Mouse (Mus musculus): ENCODE data around the gene Bcat2. TPM values are rescaled to one million over a fixed set of nuclear protein-coding genes. Genes with fewer than 3 reads are reported as not detected.

The Bcat2 gene
- polyA plus RNA-seq, 1 experiment from 2014 or later, result 102 TPM

GRCm38 (mm10) chr7:45568601-45569473, 1.1 kb upstream of the Bcat2 start:
- H3K9me3 ChIP-seq (replicated peaks; ENCODE audit: control insufficient read depth, low read length), result no peaks in the 10 kb centered on the region
- peak overlapping the region; percentile 69 for H3K4me2 ChIP-seq (ENCODE audit: low read depth, low read length)
- no peaks in the 10 kb centered on the region for H3K27me3 ChIP-seq (ENCODE audit: control insufficient read depth, insufficient read depth, low read length)
- no peak for ATAC-seq (replicated peaks; ENCODE audit: extremely low read depth, insufficient read depth, low FRiP score)
- peak overlapping the region; percentile 52; the same call in 1 of the 2 replicates for H3K4me3 ChIP-seq (ENCODE audit: low read length)
- 70% methylated on average over 10 of the region's 10 CpGs for WGBS
- H3K27ac ChIP-seq (ENCODE audit: low read length), result peak overlapping the region; percentile 67
- H3K36me3 ChIP-seq (ENCODE audit: control insufficient read depth, insufficient read depth), result no peaks in the 10 kb centered on the region
- H3K9ac ChIP-seq (ENCODE audit: low read length), result peak overlapping the region; percentile 42; the same call in 1 of the 2 replicates
- peaks cover 28% of the 10 kb centered on the region for H3K4me1 ChIP-seq (ENCODE audit: control insufficient read depth, insufficient read depth, low read length)

- Histone ChIP-seq H3K9me3 (replicated peaks; ENCODE audit: control insufficient read depth, low read length) (no peaks in the 10 kb centered on the region), H3K27me3 (ENCODE audit: control insufficient read depth, insufficient read depth, low read length) (no peaks in the 10 kb centered on the region), H3K4me1 (ENCODE audit: control insufficient read depth, insufficient read depth, low read length) (peaks cover 37% of the 10 kb centered on the region), H3K36me3 (ENCODE audit: control insufficient read depth, insufficient read depth) (peaks cover 11% of the 10 kb centered on the region; the same call in 1 of the 2 replicates), H3K4me2 (ENCODE audit: low read depth, low read length) (no peak overlapping the region), H3K27ac (ENCODE audit: low read length) (no peak overlapping the region), H3K4me3 (ENCODE audit: low read length) (no peak overlapping the region), H3K9ac (ENCODE audit: low read length) (no peak overlapping the region)
- 47% methylated on average over 1 of the region's 1 CpGs for WGBS
- ATAC-seq (replicated peaks; ENCODE audit: extremely low read depth, insufficient read depth, low FRiP score), result no peak
These were observed 2.0 kb downstream of the Bcat2 start for GRCm38 (mm10) chr7:45571966-45572365.

GRCm38 (mm10) chr7:45573954-45574353, 4.0 kb downstream of the Bcat2 start:
- Histone ChIP-seq H3K27ac (ENCODE audit: low read length) (no peak overlapping the region), H3K27me3 (ENCODE audit: control insufficient read depth, insufficient read depth, low read length) (no peaks in the 10 kb centered on the region), H3K36me3 (ENCODE audit: control insufficient read depth, insufficient read depth) (peaks cover 14% of the 10 kb centered on the region; the same call in 1 of the 2 replicates), H3K4me3 (ENCODE audit: low read length) (no peak overlapping the region), H3K4me2 (ENCODE audit: low read depth, low read length) (no peak overlapping the region), H3K4me1 (ENCODE audit: control insufficient read depth, insufficient read depth, low read length) (peaks cover 29% of the 10 kb centered on the region), H3K9ac (ENCODE audit: low read length) (no peak overlapping the region), H3K9me3 (replicated peaks; ENCODE audit: control insufficient read depth, low read length) (no peaks in the 10 kb centered on the region)
- WGBS, result 65% methylated on average over 8 of the region's 8 CpGs
- no peak for ATAC-seq (replicated peaks; ENCODE audit: extremely low read depth, insufficient read depth, low FRiP score)

- H3K27ac ChIP-seq (ENCODE audit: low read length), result 0 out of 2 replicates have a peak overlapping the region, but pooled peaks have one; percentile 3
- no peak overlapping the region for H3K4me3 ChIP-seq (ENCODE audit: low read length)
- H3K4me1 ChIP-seq (ENCODE audit: control insufficient read depth, insufficient read depth, low read length), result peaks cover 29% of the 10 kb centered on the region
- no peaks in the 10 kb centered on the region for H3K9me3 ChIP-seq (replicated peaks; ENCODE audit: control insufficient read depth, low read length)
- H3K9ac ChIP-seq (ENCODE audit: low read length), result no peak overlapping the region
- H3K36me3 ChIP-seq (ENCODE audit: control insufficient read depth, insufficient read depth), result peaks cover 14% of the 10 kb centered on the region; the same call in 1 of the 2 replicates
- no peaks in the 10 kb centered on the region for H3K27me3 ChIP-seq (ENCODE audit: control insufficient read depth, insufficient read depth, low read length)
- no peak for ATAC-seq (replicated peaks; ENCODE audit: extremely low read depth, insufficient read depth, low FRiP score)
- H3K4me2 ChIP-seq (ENCODE audit: low read depth, low read length), result no peak overlapping the region
- 72% methylated on average over 15 of the region's 15 CpGs for WGBS
These were observed 4.8 kb downstream of the Bcat2 start for GRCm38 (mm10) chr7:45574472-45575379.

- H3K9me3 ChIP-seq (replicated peaks; ENCODE audit: control insufficient read depth, low read length), result no peaks in the 10 kb centered on the region
- no peak for ATAC-seq (replicated peaks; ENCODE audit: extremely low read depth, insufficient read depth, low FRiP score)
- no peak overlapping the region for H3K27ac ChIP-seq (ENCODE audit: low read length)
- no peak overlapping the region for H3K4me3 ChIP-seq (ENCODE audit: low read length)
- H3K36me3 ChIP-seq (ENCODE audit: control insufficient read depth, insufficient read depth), result peaks cover 17% of the 10 kb centered on the region
- H3K4me2 ChIP-seq (ENCODE audit: low read depth, low read length), result no peak overlapping the region
- 97% methylated on average over 6 of the region's 6 CpGs for WGBS
- H3K27me3 ChIP-seq (ENCODE audit: control insufficient read depth, insufficient read depth, low read length), result no peaks in the 10 kb centered on the region
- H3K9ac ChIP-seq (ENCODE audit: low read length), result no peak overlapping the region
- 0 out of 2 replicates have a peak, but pooled peaks cover 2% of the 10 kb centered on the region for H3K4me1 ChIP-seq (ENCODE audit: control insufficient read depth, insufficient read depth, low read length)
These were observed 16.0 kb downstream of the Bcat2 start for GRCm38 (mm10) chr7:45585923-45586322.

- Histone ChIP-seq H3K9ac (ENCODE audit: low read length) (no peak overlapping the region), H3K4me1 (ENCODE audit: control insufficient read depth, insufficient read depth, low read length) (peaks cover 2% of the 10 kb centered on the region; the same call in 1 of the 2 replicates), H3K4me3 (ENCODE audit: low read length) (no peak overlapping the region), H3K4me2 (ENCODE audit: low read depth, low read length) (no peak overlapping the region), H3K27me3 (ENCODE audit: control insufficient read depth, insufficient read depth, low read length) (no peaks in the 10 kb centered on the region), H3K36me3 (ENCODE audit: control insufficient read depth, insufficient read depth) (peaks cover 15% of the 10 kb centered on the region), H3K27ac (ENCODE audit: low read length) (no peak overlapping the region), H3K9me3 (replicated peaks; ENCODE audit: control insufficient read depth, low read length) (no peaks in the 10 kb centered on the region)
- 93% methylated on average over 23 of the region's 23 CpGs for WGBS
- ATAC-seq (replicated peaks; ENCODE audit: extremely low read depth, insufficient read depth, low FRiP score), result no peak
These were observed 18.0 kb downstream of the Bcat2 start for GRCm38 (mm10) chr7:45587631-45588592.

GRCm38 (mm10) chr7:45589173-45589572, 19.2 kb downstream of the Bcat2 start:
- Histone ChIP-seq H3K27me3 (ENCODE audit: control insufficient read depth, insufficient read depth, low read length) (no peaks in the 10 kb centered on the region), H3K9me3 (replicated peaks; ENCODE audit: control insufficient read depth, low read length) (no peaks in the 10 kb centered on the region), H3K4me3 (ENCODE audit: low read length) (peak overlapping the region; percentile 49), H3K9ac (ENCODE audit: low read length) (no peak overlapping the region; the same call in 1 of the 2 replicates), H3K36me3 (ENCODE audit: control insufficient read depth, insufficient read depth) (peaks cover 15% of the 10 kb centered on the region), H3K4me1 (ENCODE audit: control insufficient read depth, insufficient read depth, low read length) (peaks cover 2% of the 10 kb centered on the region; the same call in 1 of the 2 replicates), H3K27ac (ENCODE audit: low read length) (no peak overlapping the region), H3K4me2 (ENCODE audit: low read depth, low read length) (peak overlapping the region; percentile 56)
- 5% methylated on average over 19 of the region's 19 CpGs for WGBS
- ATAC-seq (replicated peaks; ENCODE audit: extremely low read depth, insufficient read depth, low FRiP score), result peak; percentile 97

GRCm38 (mm10) chr7:45589898-45590297, 19.9 kb downstream of the Bcat2 start:
- H3K4me3 ChIP-seq (ENCODE audit: low read length), result no peak overlapping the region

More at GRCm38 (mm10) chr7:45589898-45590297, 19.9 kb downstream of the Bcat2 start:
- ATAC-seq (replicated peaks; ENCODE audit: extremely low read depth, insufficient read depth, low FRiP score), result no peak
- H3K4me2 ChIP-seq (ENCODE audit: low read depth, low read length), result no peak overlapping the region
- H3K9me3 ChIP-seq (replicated peaks; ENCODE audit: control insufficient read depth, low read length), result no peaks in the 10 kb centered on the region
- H3K27me3 ChIP-seq (ENCODE audit: control insufficient read depth, insufficient read depth, low read length), result no peaks in the 10 kb centered on the region
- peaks cover 9% of the 10 kb centered on the region for H3K36me3 ChIP-seq (ENCODE audit: control insufficient read depth, insufficient read depth)
- H3K27ac ChIP-seq (ENCODE audit: low read length), result 0 out of 2 replicates have a peak overlapping the region, but pooled peaks have one; percentile 16
- WGBS, result 94% methylated on average over 5 of the region's 5 CpGs
- no peak overlapping the region; the same call in 1 of the 2 replicates for H3K9ac ChIP-seq (ENCODE audit: low read length)
- H3K4me1 ChIP-seq (ENCODE audit: control insufficient read depth, insufficient read depth, low read length), result peaks cover 2% of the 10 kb centered on the region; the same call in 1 of the 2 replicates

Measured in heart, embryonic 16.5 days (tissue).